Mouse (Mus musculus): ENCODE measurements around the gene Zfp53.

- TF ChIP-seq CTCF (IDR thresholded peaks at IDR 0.05; ENCODE audit: insufficient read depth, low read length) (no peak), POLR2A (IDR thresholded peaks at IDR 0.05; ENCODE audit: borderline replicate concordance, extremely low read depth, low read depth, low read length) (no peak)
These were observed 12.6 kb downstream of the Zfp53 start for GRCm38 (mm10) chr17:21501365-21501764.
